Mouse (Mus musculus): ENCODE measurements around the gene Pkn1. TPM values are rescaled to one million over a fixed set of nuclear protein-coding genes. Genes with fewer than 3 reads are reported as not detected.

Gene Pkn1
- polyA plus RNA-seq, 1 experiment, result 174 TPM

DNA sequence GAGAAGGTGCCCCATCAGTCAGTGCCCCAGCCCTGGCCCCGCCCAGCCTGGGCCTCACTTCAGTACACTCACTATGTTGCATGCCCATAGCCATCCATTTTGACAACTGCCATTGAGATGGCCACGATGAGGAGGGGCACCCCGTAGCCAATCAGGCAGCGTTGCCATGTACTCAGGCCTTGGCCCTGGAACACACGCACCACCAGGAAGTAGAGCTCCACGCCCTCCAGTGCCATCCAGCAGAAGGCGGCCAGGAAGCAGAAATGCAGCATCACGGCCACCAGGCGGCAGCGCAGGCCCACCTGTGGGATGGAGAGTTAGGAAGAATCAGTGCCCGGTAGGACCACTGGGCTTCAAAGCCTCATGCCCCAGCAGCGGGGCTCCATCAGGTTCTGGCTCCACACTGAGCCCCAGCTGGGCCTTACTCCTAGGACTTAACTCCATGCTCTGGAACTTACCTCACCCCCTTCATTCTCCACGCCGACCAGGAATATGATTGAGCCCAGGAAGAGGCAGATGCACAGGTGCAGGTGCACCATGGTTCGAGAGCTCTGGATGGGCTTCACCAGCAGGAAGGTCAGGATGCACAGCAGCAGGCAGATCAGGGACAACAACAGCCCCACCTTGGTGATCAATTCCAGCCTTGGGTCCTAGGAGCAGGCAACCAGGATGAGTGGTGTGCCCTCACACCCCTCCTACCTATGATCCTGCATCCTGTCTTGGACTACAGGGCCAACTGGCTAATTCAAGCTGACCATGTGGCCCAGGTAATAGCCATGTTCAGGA lies 25.9 kb upstream of the Pkn1 start:
- Histone ChIP-seq H3K4me1 (ENCODE audit: control insufficient read depth, insufficient read depth, low read length) (no peaks in the 10 kb centered on the region), H3K4me3 (ENCODE audit: insufficient read depth, low read length) (no peak overlapping the region), H3K27ac (ENCODE audit: insufficient read depth, low read depth, low read length) (no peak overlapping the region)
- TF ChIP-seq POLR2A (IDR thresholded peaks at IDR 0.05; ENCODE audit: borderline replicate concordance, low read depth, low read length) (no peak), CTCF (IDR thresholded peaks at IDR 0.05; ENCODE audit: low read depth, low read length) (peak; percentile 80)

DNA sequence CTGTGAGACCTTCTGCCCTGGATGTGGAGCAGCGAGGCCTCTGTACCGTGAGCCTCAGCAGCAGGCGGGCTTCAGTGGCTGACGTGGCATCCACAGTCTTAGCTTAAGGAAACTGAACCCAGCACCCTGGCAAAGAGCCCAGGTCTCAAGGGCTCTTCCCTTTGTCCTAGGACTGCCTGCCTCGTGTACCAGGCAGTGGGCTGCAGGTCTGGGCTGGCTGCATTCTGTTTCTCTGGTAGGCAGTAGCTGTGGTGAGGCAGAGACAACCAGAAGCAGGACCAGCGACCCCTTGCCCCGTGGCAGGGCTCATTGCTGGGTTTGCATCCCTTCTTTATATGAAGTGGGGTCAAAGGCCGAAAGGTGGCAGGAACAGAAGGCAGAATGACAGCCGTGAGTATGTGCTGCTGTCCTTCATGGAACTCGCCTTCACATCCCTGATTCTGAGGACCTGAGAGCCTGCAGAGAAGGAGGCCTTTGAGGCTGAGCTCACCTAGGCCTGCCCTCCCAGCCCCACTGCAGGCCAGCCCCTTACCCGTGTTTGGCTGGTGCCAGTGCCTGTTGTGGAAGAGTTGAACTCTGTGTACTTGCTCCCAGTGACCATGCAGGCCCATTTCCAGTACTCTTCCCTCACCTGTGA lies 24.6 kb upstream of the Pkn1 start:
- Histone ChIP-seq H3K27ac (ENCODE audit: insufficient read depth, low read depth, low read length) (no peak overlapping the region), H3K4me1 (ENCODE audit: control insufficient read depth, insufficient read depth, low read length) (no peaks in the 10 kb centered on the region), H3K4me3 (ENCODE audit: insufficient read depth, low read length) (no peak overlapping the region)
- no peak for TF ChIP-seq POLR2A (IDR thresholded peaks at IDR 0.05; ENCODE audit: borderline replicate concordance, low read depth, low read length)
- no peak for TF ChIP-seq CTCF (IDR thresholded peaks at IDR 0.05; ENCODE audit: low read depth, low read length)

DNA sequence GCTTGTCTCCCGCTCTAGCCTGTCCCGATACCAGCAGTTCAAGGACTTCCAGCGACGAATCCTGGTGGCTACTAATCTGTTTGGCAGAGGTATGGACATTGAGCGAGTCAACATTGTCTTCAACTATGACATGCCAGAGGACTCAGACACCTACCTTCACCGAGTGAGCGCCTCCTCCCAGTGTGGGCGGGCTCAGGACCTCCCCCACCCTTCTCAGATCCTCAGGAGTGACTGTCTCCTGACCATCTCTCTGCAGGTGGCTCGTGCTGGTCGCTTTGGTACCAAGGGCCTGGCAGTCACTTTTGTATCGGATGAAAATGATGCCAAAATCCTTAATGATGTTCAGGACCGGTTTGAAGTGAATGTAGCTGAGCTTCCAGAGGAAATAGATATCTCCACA lies 23.7 kb upstream of the Pkn1 start:
- no peak overlapping the region for H3K4me3 ChIP-seq (ENCODE audit: insufficient read depth, low read length)

DNA sequence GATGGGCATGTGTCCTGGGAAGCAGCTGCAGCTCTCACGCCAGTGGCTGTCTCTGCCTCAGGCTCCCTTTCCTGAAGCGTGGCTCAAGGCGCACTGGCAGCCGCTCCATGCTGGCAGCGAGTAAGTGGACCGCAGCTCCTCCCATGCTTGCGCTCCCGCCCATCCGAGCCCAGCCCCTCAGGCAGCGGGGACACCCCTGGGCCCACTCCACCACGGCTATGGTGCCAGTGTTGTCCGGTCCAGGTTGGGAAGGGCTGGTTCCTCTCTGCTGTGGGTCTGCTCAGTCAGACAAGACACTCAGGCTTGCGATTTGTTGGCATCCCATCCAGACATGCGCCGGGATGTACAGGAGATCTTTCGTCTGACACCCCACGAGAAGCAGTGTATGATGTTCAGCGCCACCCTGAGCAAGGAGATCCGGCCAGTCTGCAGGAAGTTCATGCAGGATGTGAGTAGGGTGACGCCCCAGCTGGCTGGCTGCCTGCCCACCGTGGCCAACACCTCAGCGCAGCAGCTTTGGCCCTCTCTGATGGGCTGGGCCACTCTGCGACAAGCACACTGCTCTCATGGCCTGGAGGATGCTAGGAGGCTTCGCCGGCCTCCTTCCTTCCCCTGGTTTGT lies 22.5 kb upstream of the Pkn1 start:
- TF ChIP-seq CTCF (IDR thresholded peaks at IDR 0.05; ENCODE audit: low read depth, low read length) (no peak), POLR2A (IDR thresholded peaks at IDR 0.05; ENCODE audit: borderline replicate concordance, low read depth, low read length) (no peak)
- Histone ChIP-seq H3K4me1 (ENCODE audit: control insufficient read depth, insufficient read depth, low read length) (peaks cover 11% of the 10 kb centered on the region), H3K27ac (ENCODE audit: insufficient read depth, low read depth, low read length) (no peak overlapping the region)

More for the DNA sequence above, 23.7 kb upstream of the Pkn1 start:
- Histone ChIP-seq H3K27ac (ENCODE audit: insufficient read depth, low read depth, low read length) (no peak overlapping the region), H3K4me1 (ENCODE audit: control insufficient read depth, insufficient read depth, low read length) (no peaks in the 10 kb centered on the region)
- no peak for TF ChIP-seq POLR2A (IDR thresholded peaks at IDR 0.05; ENCODE audit: borderline replicate concordance, low read depth, low read length)
- no peak for TF ChIP-seq CTCF (IDR thresholded peaks at IDR 0.05; ENCODE audit: low read depth, low read length)

DNA sequence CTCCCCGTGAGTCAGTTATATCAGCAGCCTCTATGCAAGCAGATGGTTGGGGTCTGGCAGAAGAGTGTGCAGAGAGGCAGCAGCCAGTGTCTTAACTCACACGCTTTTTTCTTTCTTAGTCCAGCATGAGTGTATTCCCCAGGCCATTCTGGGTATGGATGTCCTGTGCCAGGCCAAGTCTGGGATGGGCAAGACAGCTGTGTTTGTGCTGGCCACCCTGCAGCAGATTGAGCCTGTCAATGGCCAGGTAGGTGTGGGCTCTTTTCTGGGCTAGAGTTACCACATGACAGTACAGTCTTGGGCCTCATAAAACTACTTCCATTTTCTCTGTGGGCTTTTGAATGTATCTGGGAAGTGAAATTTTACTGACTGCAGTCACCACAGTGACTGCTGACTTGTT lies 20.7 kb upstream of the Pkn1 start:
- Histone ChIP-seq H3K4me3 (ENCODE audit: insufficient read depth, low read length) (no peak overlapping the region), H3K4me1 (ENCODE audit: control insufficient read depth, insufficient read depth, low read length) (peaks cover 13% of the 10 kb centered on the region), H3K27ac (ENCODE audit: insufficient read depth, low read depth, low read length) (no peak overlapping the region)
- TF ChIP-seq CTCF (IDR thresholded peaks at IDR 0.05; ENCODE audit: low read depth, low read length), result no peak
- no peak for TF ChIP-seq POLR2A (IDR thresholded peaks at IDR 0.05; ENCODE audit: borderline replicate concordance, low read depth, low read length)

More for the DNA sequence above, 22.5 kb upstream of the Pkn1 start:
- H3K4me3 ChIP-seq (ENCODE audit: insufficient read depth, low read length), result no peak overlapping the region

DNA sequence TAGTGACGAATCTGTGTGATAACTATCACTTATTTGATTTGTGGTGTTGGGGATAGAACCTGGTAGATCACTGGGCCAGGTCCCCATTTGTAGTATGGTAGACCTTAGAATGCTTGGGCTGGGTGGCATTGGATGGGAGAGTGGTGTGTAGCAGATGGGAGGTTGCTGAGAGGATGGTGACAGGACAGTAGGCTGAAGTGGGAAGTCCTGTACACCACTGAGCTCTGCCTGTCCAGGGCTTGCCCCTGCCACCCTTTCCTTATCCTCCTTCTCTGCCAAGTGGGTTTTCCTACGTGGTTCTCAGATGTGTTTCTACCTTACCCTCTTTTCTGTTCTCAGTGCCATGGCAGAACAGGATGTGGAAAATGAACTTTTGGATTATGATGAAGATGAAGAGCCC lies 20.1 kb upstream of the Pkn1 start:
- H3K4me1 ChIP-seq (ENCODE audit: control insufficient read depth, insufficient read depth, low read length), result peaks cover 15% of the 10 kb centered on the region
- H3K4me3 ChIP-seq (ENCODE audit: insufficient read depth, low read length), result no peak overlapping the region
- H3K27ac ChIP-seq (ENCODE audit: insufficient read depth, low read depth, low read length), result no peak overlapping the region
- TF ChIP-seq POLR2A (IDR thresholded peaks at IDR 0.05; ENCODE audit: borderline replicate concordance, low read depth, low read length), result no peak
- TF ChIP-seq CTCF (IDR thresholded peaks at IDR 0.05; ENCODE audit: low read depth, low read length), result no peak

DNA sequence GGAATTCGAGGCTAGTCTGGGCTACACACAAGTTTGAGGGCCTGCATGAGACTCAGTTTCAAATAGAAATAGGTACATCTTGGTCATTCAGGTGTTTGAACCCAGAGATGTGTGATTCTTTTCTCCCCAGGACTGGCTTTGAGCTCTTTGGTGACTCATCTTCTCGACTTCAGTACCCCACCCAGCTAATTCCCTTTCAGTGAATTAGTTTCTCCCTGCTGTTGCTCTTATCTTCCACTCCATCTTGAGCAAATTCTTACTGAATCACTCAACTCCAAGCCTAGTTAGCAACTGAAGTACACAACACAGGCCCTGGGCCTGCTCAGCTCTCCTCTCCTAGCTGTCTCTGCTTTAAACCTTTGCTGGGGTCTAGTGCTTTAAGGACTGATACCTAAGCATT lies 17.6 kb upstream of the Pkn1 start:
- TF ChIP-seq POLR2A (IDR thresholded peaks at IDR 0.05; ENCODE audit: borderline replicate concordance, low read depth, low read length) (no peak), CTCF (IDR thresholded peaks at IDR 0.05; ENCODE audit: low read depth, low read length) (no peak)
- peaks cover 15% of the 10 kb centered on the region for H3K4me1 ChIP-seq (ENCODE audit: control insufficient read depth, insufficient read depth, low read length)
- peak overlapping the region; percentile 85 for H3K4me3 ChIP-seq (ENCODE audit: insufficient read depth, low read length)
- H3K27ac ChIP-seq (ENCODE audit: insufficient read depth, low read depth, low read length), result no peak overlapping the region

DNA sequence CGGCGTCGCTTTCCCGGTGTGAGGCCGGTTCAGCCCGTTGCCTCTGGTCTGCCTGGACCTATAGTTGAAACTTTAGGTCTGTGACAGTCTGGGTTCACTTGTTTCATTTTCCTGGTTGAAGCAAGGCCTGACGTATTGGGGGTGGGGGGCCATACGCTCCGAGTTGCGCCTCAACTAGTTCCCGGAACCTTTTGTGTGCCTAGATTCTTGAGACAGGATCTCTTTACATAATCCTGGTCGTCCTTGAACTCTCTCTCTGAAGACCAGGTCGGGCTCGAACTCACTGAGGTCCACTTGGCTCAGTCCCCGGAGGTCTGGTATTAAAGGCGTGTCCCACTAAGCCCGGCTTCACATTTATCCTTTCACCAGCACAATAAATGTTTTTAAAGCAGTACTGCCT lies 16.8 kb upstream of the Pkn1 start:
- H3K27ac ChIP-seq (ENCODE audit: insufficient read depth, low read depth, low read length), result peak overlapping the region; percentile 79
- peak overlapping the region; percentile 85 for H3K4me3 ChIP-seq (ENCODE audit: insufficient read depth, low read length)
- peaks cover 15% of the 10 kb centered on the region for H3K4me1 ChIP-seq (ENCODE audit: control insufficient read depth, insufficient read depth, low read length)
- TF ChIP-seq POLR2A (IDR thresholded peaks at IDR 0.05; ENCODE audit: borderline replicate concordance, low read depth, low read length) (no peak), CTCF (IDR thresholded peaks at IDR 0.05; ENCODE audit: low read depth, low read length) (no peak)

DNA sequence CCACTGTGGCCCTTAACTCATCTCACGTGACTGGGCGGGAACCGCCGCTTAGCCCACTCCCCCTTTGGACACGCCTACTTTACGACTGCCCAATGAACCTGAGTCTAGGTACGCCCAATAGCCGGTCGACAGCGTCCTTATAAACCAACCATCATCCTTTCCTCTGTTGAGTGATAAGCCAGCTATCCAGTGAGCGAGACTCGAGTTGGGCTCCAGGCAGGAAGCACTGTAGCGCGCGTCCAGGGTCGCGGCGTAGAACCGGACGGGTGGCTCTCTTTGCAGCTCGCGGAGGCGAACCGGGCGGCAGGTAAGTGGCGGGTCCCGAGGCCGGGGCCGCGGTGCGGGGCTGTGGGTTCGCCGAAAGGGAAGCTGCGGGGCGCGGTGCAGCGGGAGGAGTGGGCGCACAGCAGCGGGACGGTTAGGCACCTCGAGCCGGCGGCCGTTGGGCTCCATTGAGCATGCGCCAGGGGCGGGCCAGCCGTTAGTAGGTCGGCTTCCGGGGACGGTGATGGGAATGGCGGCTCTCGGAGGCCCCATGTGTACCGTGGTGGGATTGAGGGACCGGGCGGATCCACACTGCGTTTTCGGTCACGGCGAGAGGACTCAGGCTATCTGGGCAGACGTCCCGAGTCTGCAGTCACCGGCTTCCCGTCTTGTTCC lies 16.2 kb upstream of the Pkn1 start, which contains the start of gene Ddx39:
Gene Ddx39 (plus strand): TSS at position 147 of the 660 bp plus-strand sequence.
- peaks cover 15% of the 10 kb centered on the region for H3K4me1 ChIP-seq (ENCODE audit: control insufficient read depth, insufficient read depth, low read length)

More for the DNA sequence above, 16.2 kb upstream of the Pkn1 start, which contains the start of gene Ddx39:
- H3K4me3 ChIP-seq (ENCODE audit: insufficient read depth, low read length), result peak within 1 kb of the TSS; percentile 85
- TF ChIP-seq CTCF (IDR thresholded peaks at IDR 0.05; ENCODE audit: low read depth, low read length), result no peak
- TF ChIP-seq POLR2A (IDR thresholded peaks at IDR 0.05; ENCODE audit: borderline replicate concordance, low read depth, low read length), result no peak
- peak within 1 kb of the TSS; percentile 79 for H3K27ac ChIP-seq (ENCODE audit: insufficient read depth, low read depth, low read length)
